Mouse (Mus musculus): ENCODE results near the gene H2-Q1. TPM values are rescaled to one million over a fixed set of nuclear protein-coding genes. Genes with fewer than 3 reads are reported as not detected.
"Not testable (repeated sequence)": the region's sequence is repeated elsewhere in the genome, so short reads cannot be mapped to it uniquely, and the experiment has no call there.

The H2-Q1 gene
- polyA plus RNA-seq, 1 experiment = 3.3 TPM

DNA sequence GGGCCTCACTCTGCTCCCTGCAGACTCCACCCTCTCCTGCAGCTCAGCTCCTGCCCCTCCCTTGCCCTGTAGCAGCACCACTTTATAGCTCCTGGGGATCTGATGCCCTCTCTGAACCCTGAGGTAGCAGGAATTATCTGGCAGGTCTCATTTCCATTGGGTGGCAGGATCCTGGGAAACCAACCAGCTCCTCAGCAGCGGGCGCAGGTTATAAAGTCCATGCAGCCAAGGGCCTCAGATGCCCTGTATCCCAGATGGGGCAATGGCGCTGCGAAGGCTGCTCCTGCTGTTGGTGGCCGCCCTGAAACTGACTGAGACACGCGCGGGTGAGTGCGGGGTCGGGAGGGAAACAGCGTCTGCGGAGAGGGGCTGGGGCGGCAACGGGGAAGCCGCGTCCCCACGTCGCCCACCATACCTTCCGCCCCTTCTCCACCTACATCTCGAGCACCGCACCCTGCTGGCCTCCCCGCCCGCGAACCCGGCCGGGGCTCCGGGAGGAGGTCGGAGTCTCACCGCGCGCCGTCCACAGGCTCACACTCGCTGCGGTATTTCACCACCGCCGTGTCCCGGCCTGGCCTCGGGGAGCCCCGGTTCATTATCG lies 22.0 kb downstream of the H2-Q1 start, which contains the start of gene H2-Q2:
Gene H2-Q2, plus strand, starts transcription at position 172 of the 601 bp plus-strand sequence.
- no peaks in the 10 kb centered on the region for H3K27me3 ChIP-seq (ENCODE audit: control insufficient read depth, insufficient read depth, insufficient read length)
- TF ChIP-seq FOSL1 (IDR thresholded peaks at IDR 0.05; ENCODE audit: insufficient read depth, low read length, poor library complexity, severe bottlenecking) (no peak), MYOD1 (IDR thresholded peaks at IDR 0.05; ENCODE audit: control insufficient read depth, insufficient read length, low read depth) (no peak), USF1 (IDR thresholded peaks at IDR 0.05; ENCODE audit: low read depth) (no peak), MYOG (IDR thresholded peaks at IDR 0.05; ENCODE audit: control insufficient read depth, extremely low read depth, insufficient read length) (no peak), CEBPB (IDR thresholded peaks at IDR 0.05; ENCODE audit: low read depth) (no peak), MAX (IDR thresholded peaks at IDR 0.05) (no peak), CTCF (IDR thresholded peaks at IDR 0.05; ENCODE audit: control insufficient read depth, insufficient read depth, insufficient read length) (no peak)
- no peak within 1 kb of the TSS for H3K4me3 ChIP-seq (ENCODE audit: insufficient read depth, poor library complexity, severe bottlenecking)

DNA sequence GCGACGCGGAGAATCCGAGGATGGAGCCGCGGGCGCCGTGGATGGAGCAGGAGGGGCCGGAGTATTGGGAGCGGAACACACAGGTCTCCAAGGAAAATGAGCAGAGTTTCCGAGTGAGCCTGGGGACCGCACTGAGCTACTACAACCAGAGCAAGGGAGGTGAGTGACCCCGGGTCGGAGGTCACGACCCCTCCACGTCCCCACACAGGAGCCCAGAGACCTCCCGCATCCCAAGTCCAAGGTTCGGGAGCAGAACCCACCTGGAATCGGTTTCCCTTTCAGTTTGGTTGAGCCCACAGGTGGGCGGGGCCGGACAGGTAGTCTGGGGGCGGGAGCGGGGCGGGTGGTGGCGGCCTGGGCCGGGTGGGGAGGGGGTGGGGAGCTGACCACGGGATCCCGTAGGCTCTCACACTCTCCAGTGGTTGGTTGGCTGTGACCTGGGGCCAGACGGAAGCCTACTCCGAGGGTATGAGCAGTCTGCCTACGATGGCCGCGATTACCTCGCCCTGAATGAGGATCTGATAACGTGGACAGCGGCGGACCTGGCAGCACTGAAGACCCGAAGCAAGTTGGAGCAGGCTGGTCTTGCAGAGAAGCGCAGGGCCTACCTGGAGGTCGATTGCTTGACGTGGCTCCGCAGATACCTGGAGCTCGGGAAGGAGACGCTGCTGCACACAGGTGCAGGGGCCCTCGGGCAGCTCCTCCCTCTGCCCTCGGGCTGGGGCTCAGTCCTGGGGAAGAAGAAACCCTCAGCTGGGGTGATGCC lies 22.7 kb downstream of the H2-Q1 start:
- H3K27me3 ChIP-seq (ENCODE audit: control insufficient read depth, insufficient read depth, insufficient read length) = no peaks in the 10 kb centered on the region
- H3ac ChIP-seq (ENCODE audit: control insufficient read depth, insufficient read length, low read depth) = no peak overlapping the region
- no peaks in the 10 kb centered on the region for H3K79me3 ChIP-seq (ENCODE audit: low read depth)
- H3K36me3 ChIP-seq (ENCODE audit: control insufficient read depth, insufficient read depth) = no peaks in the 10 kb centered on the region
- H3K79me2 ChIP-seq (ENCODE audit: control insufficient read depth, insufficient read depth) = no peaks in the 10 kb centered on the region
- no peak for TF ChIP-seq CEBPB (IDR thresholded peaks at IDR 0.05; ENCODE audit: low read depth)
- TF ChIP-seq MYOG (IDR thresholded peaks at IDR 0.05; ENCODE audit: control insufficient read depth, extremely low read depth, insufficient read length) = no peak
- no peak for TF ChIP-seq MAX (IDR thresholded peaks at IDR 0.05)
- no peak for TF ChIP-seq MYOD1 (IDR thresholded peaks at IDR 0.05; ENCODE audit: control insufficient read depth, insufficient read length, low read depth)
- no peak for TF ChIP-seq USF1 (IDR thresholded peaks at IDR 0.05; ENCODE audit: low read depth)
- TF ChIP-seq CTCF (IDR thresholded peaks at IDR 0.05; ENCODE audit: control insufficient read depth, insufficient read depth, insufficient read length) = no peak
- no peak for TF ChIP-seq FOSL1 (IDR thresholded peaks at IDR 0.05; ENCODE audit: insufficient read depth, low read length, poor library complexity, severe bottlenecking)
- no peak overlapping the region for H3K4me3 ChIP-seq (ENCODE audit: insufficient read depth, poor library complexity, severe bottlenecking)

More for the DNA sequence above, 22.0 kb downstream of the H2-Q1 start, which contains the start of gene H2-Q2:
- Histone ChIP-seq H3K79me3 (ENCODE audit: low read depth) (no peaks in the 10 kb centered on the region), H3K36me3 (ENCODE audit: control insufficient read depth, insufficient read depth) (no peaks in the 10 kb centered on the region), H3ac (ENCODE audit: control insufficient read depth, insufficient read length, low read depth) (no peak within 1 kb of the TSS), H3K79me2 (ENCODE audit: control insufficient read depth, insufficient read depth) (no peaks in the 10 kb centered on the region)

DNA sequence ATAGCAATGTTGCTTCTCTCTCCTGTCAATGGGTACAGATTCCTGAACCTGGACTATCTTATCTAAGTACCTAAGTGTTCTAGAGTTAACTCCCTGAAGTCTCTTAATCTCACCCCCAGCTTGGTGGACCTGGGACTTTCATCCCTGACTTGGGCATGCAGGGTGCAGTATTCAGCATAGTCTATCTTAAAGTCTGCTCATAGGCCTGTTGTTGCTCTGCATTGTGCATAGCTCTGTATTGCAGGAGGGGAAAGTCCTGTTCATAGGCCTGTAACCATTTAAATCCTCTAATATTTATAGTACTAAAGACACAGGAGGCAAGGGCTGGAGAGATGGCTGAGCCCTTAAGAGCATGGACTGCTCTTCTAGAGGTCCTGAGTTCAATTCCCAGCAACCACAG lies 27.5 kb downstream of the H2-Q1 start:
- H3K79me2 ChIP-seq (ENCODE audit: control insufficient read depth, insufficient read depth); H3K4me3 ChIP-seq (ENCODE audit: insufficient read depth, poor library complexity, severe bottlenecking); H3K27me3 ChIP-seq (ENCODE audit: control insufficient read depth, insufficient read depth, insufficient read length); H3K36me3 ChIP-seq (ENCODE audit: control insufficient read depth, insufficient read depth); H3ac ChIP-seq (ENCODE audit: control insufficient read depth, insufficient read length, low read depth); H3K79me3 ChIP-seq (ENCODE audit: low read depth): not testable (repeated sequence)

DNA sequence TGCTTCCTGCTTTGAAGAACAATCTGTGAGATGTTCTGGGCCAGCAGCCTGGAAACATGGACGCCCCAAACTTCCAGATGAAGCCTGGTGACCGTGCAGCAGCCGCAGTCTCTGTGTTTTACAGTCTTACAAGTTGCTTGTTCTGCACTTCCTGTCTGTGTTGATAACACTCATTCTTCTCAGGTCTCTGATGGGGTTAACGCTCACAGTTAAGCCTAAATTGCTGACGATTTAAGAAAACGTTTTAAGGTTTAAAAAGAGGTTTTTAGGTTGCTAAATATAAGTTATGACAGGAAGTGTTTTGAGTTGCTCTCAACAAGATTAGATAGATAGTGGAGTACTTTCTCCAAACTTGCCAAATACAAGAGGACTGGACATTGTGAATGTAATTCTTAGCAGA lies 33.1 kb downstream of the H2-Q1 start:
- H3ac ChIP-seq (ENCODE audit: control insufficient read depth, insufficient read length, low read depth); H3K27me3 ChIP-seq (ENCODE audit: control insufficient read depth, insufficient read depth, insufficient read length); H3K79me3 ChIP-seq (ENCODE audit: low read depth); H3K79me2 ChIP-seq (ENCODE audit: control insufficient read depth, insufficient read depth); H3K4me3 ChIP-seq (ENCODE audit: insufficient read depth, poor library complexity, severe bottlenecking); H3K36me3 ChIP-seq (ENCODE audit: control insufficient read depth, insufficient read depth): not testable (repeated sequence)

DNA sequence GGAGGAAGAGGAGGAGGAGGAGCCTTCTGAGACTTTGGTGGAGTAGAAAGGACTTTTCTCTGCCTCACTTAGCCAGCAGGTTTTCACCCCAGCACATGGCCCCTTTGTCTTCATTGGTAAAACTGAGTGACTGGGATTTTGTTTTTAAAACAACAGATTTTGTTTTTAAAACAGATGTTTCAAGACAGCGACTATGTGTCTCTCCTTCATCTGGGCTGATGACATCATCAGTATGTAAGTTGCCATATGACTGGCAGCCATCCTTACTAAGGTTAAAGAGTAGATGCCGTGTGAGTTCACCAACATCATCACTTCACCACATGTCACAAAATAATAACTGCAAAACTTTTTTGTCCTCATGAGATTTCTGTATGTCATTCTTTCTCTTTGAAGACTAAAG lies 33.9 kb downstream of the H2-Q1 start:
- no peaks in the 10 kb centered on the region for H3K79me3 ChIP-seq (ENCODE audit: low read depth)
- no peak for TF ChIP-seq CEBPB (IDR thresholded peaks at IDR 0.05; ENCODE audit: low read depth)
- no peak for TF ChIP-seq FOSL1 (IDR thresholded peaks at IDR 0.05; ENCODE audit: insufficient read depth, low read length, poor library complexity, severe bottlenecking)
- H3K79me2 ChIP-seq (ENCODE audit: control insufficient read depth, insufficient read depth) = no peaks in the 10 kb centered on the region
- no peaks in the 10 kb centered on the region for H3K36me3 ChIP-seq (ENCODE audit: control insufficient read depth, insufficient read depth)
- H3K27me3 ChIP-seq (ENCODE audit: control insufficient read depth, insufficient read depth, insufficient read length) = no peaks in the 10 kb centered on the region
- H3ac ChIP-seq (ENCODE audit: control insufficient read depth, insufficient read length, low read depth) = no peak overlapping the region
- no peak overlapping the region for H3K4me3 ChIP-seq (ENCODE audit: insufficient read depth, poor library complexity, severe bottlenecking)

DNA sequence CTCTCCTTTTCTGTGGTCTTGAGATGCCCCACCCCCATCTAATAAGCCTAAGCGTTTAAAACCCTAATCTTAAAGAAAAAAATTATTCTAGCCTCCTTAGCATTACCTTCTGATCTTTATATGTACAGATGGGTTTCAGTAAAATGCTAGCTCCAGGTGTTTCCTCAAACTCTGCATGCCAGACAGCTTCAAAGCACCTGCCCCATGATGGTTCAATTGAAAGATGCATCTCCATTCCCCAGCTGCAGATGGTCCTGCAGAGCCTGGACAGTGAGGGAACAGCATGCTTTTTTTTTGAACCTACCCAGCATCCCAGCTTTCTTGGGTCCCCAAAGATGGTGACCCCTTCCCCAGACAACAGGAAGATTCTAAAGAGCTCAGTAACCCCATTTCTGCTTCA lies 36.9 kb downstream of the H2-Q1 start:
- Histone ChIP-seq H3K79me2 (ENCODE audit: control insufficient read depth, insufficient read depth) (no peaks in the 10 kb centered on the region), H3K27me3 (ENCODE audit: control insufficient read depth, insufficient read depth, insufficient read length) (no peaks in the 10 kb centered on the region), H3ac (ENCODE audit: control insufficient read depth, insufficient read length, low read depth) (no peak overlapping the region), H3K36me3 (ENCODE audit: control insufficient read depth, insufficient read depth) (no peaks in the 10 kb centered on the region), H3K79me3 (ENCODE audit: low read depth) (no peaks in the 10 kb centered on the region), H3K4me3 (ENCODE audit: insufficient read depth, poor library complexity, severe bottlenecking) (no peak overlapping the region)
- TF ChIP-seq MYOG (IDR thresholded peaks at IDR 0.05; ENCODE audit: control insufficient read depth, extremely low read depth, insufficient read length) (no peak), CEBPB (IDR thresholded peaks at IDR 0.05; ENCODE audit: low read depth) (no peak), FOSL1 (IDR thresholded peaks at IDR 0.05; ENCODE audit: insufficient read depth, low read length, poor library complexity, severe bottlenecking) (no peak), MAX (IDR thresholded peaks at IDR 0.05) (no peak), CTCF (IDR thresholded peaks at IDR 0.05; ENCODE audit: control insufficient read depth, insufficient read depth, insufficient read length) (no peak), MYOD1 (IDR thresholded peaks at IDR 0.05; ENCODE audit: control insufficient read depth, insufficient read length, low read depth) (no peak), USF1 (IDR thresholded peaks at IDR 0.05; ENCODE audit: low read depth) (no peak)

Measured in C2C12 (cell line).